Mouse (Mus musculus) ES-CJ7 (cell line): Measurements from ENCODE around the gene Xlr5b.
A peak's percentile ranks its signal among the peaks of the same experiment; 100 is the strongest.
"Not testable (repeated sequence)": the region's sequence is repeated elsewhere in the genome, so short reads cannot be mapped to it uniquely, and the experiment has no call there.

Experiments used
- DNase-seq: peaks from one replicate; pipeline ENCODE4 v3.0.0; 2011; ENCODE audit warnings: low read depth, low spot score

Xlr5b gene

DNA sequence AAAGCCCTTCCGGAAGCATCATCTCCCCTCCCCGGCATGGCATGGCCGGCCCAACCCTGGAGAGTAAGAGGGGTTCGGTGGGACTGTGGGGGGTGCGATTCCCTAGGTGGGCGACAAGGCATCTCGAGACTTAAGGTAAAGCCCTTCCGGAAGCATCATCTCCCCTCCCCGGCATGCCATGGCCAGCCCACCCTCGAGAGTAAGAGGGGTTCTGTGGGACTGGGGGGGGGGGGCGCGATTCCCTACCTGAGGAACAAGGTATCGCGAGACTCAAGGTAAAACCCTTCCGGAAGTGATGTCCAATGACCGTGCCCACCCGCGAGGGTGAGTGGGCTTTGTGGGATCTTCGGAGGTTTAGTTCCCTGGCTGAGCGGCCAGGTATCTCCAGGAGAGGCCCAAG, at the start of gene Xlr5b:
Xlr5b (plus strand) TSS at position 301 of the 400 bp plus-strand sequence.
- not testable (repeated sequence) for DNase-seq

DNA sequence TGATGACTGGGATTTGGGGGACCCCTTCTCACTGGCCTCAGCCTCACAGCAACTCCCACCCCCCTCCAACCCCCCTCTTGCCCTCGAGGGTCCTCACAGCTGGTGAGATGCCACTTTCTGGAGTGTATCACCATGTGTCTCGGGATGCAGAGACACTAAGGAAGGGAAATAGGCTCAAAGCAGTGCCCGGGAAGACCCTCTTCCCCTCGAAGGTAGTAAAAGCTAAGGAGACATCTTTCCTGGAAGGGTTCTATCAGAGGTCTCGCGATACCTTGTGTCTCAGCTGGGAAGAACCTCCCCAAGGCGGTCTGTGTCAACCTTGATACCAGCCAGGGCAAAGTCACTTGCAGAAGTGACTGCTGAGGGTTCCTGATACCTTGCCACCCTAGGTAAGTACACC, 31.8 kb upstream of the Xlr5b start, which contains the start of gene Gm14685:
Gm14685 (plus strand) TSS at position 301 of the 400 bp plus-strand sequence.
- not testable (repeated sequence) for DNase-seq

- DNase-seq = not testable (repeated sequence)
These were observed 25.5 kb upstream of the Xlr5b start for GRCm38 (mm10) chrX:73122859-73123829.

DNA sequence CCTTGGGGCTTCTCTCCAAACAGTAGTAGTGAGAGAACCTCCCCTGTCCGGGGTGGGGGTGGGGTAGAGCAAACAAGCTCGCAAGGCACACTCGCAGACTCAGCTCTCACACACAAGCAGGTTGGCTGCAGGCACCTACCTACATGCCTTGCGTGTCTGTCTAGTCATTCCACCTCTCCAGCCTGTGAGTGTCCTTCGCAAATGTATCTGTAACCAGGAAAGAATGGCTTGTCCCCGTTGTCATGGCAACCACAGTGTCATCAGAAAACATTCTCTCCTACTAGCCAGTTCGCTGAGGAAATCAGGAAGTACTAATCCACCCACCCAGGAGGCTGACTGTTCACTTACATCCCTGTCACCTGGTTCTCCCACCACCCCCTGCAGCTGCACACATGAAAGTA, 5.4 kb upstream of the Xlr5b start:
- DNase-seq = not testable (repeated sequence)

- DNase-seq = not testable (repeated sequence)
These were observed 754 bp downstream of the Xlr5b start, which contains the start of gene DXBay18 for GRCm38 (mm10) chrX:73149350-73149749. TSS of gene DXBay18 (minus strand) at chrX:73149450.

DNA sequence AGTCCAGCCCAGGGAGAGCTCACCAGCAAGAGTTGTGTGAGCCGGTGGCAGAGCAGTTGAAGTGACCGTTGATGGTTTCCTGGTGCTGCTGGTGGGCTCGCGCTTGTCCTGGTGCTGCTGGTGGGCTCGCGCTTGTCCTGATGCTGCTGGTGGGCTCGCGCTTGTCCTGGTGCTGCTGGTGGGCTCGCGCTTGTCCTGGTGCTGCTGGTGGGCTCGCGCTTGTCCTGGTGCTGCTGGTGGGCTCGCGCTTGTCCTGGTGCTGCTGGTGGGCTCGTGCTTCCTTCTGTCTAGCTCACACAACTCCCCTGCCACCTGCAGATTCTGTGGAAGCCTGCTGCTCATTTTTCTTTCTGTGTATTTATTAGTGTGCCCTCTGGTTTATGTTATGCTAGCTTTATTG, 28.3 kb downstream of the Xlr5b start, which contains the start of gene Spin2d:
Spin2d (minus strand) TSS at position 101 of the 400 bp plus-strand sequence.
- DNase-seq = not testable (repeated sequence)

DNA sequence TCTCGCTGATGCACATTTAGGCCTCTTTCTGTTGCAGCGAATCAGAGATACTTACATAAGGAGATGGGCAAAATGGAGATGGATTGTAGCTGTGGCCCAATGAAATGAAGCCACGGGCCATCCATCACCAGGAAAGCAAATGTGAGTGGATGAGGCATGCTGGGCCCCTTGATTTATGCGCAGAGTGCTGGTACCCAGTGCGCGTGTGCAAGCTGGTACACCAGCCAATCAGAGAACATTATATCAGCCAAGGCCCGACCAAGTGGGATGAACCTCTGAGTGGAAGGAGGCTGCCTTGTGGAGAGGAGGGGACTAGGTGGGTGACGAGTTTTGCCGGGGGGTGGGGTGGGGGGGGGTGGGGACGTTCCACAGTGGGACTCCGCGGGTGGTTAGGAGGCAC, 43.3 kb downstream of the Xlr5b start, which contains the start of gene Xlr3b:
Xlr3b (plus strand) TSS at position 274 of the 400 bp plus-strand sequence.
- peak; percentile 7 for DNase-seq
